Mouse (Mus musculus): ENCODE results near the gene Rimklb.
"Not testable (repeated sequence)": the region's sequence is repeated elsewhere in the genome, so short reads cannot be mapped to it uniquely, and the experiment has no call there.

- TF ChIP-seq CTCF (conservative IDR thresholded peaks at IDR 0.05 in 1 of 2, IDR thresholded peaks at IDR 0.05 in 1 of 2; ENCODE audit: low read depth in 2 of 2, low read length in 2 of 2); MAZ (IDR thresholded peaks at IDR 0.05; ENCODE audit: low read depth, low read length); ZC3H11A (IDR thresholded peaks at IDR 0.05; ENCODE audit: low read depth, low read length): not testable (repeated sequence)
Observed at GRCm38 (mm10) chr6:122515762-122516161, 17.2 kb upstream of the Rimklb start.

Measured in CH12.LX (cell line).